Mouse (Mus musculus): ENCODE results near the gene Wfdc8. TPM values are rescaled to one million over a fixed set of nuclear protein-coding genes. Genes with fewer than 3 reads are reported as not detected.

Gene Wfdc8
- polyA plus RNA-seq, 1 experiment from 2014 or later = not detected

- WGBS = 84% methylated on average over 8 of the region's 8 CpGs
- peaks cover 24% of the 10 kb centered on the region for H3K27me3 ChIP-seq (ENCODE audit: insufficient read depth, poor library complexity, severe bottlenecking)
- H3K4me1 ChIP-seq (replicated peaks) = peaks cover 12% of the 10 kb centered on the region
- H3K27ac ChIP-seq = no peak overlapping the region
- DNase-seq (ENCODE audit: low spot score) = no peak
- H3K9me3 ChIP-seq = no peaks in the 10 kb centered on the region
- H3K36me3 ChIP-seq = no peaks in the 10 kb centered on the region
- no peak overlapping the region for H3K4me3 ChIP-seq
Measured at GRCm38 (mm10) chr2:164558426-164558825, 55.0 kb downstream of the Wfdc8 start.

DNA sequence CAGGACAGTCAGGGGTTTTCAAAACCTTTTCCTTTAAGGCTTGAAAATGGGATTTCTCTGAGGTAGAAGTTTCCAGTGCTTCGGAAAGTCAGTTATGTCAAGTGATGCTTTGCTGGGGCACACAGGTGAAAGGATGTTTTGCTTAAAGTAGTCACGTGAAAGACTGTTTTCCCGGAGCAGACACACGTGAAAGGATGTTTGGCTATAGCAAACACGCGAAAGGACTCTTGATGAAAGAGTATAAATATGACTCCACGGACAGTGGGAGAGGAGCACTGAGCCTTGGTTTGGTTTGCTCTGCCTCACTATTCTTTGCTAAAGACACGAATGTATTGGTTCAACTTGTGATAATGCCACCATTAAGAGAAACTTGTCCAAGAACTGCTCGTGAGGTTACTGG lies 61.9 kb downstream of the Wfdc8 start:
- no peaks in the 10 kb centered on the region for H3K9me3 ChIP-seq
- WGBS = 93% methylated on average over 9 of the region's 9 CpGs
- no peaks in the 10 kb centered on the region for H3K27me3 ChIP-seq (ENCODE audit: insufficient read depth, poor library complexity, severe bottlenecking)

DNA sequence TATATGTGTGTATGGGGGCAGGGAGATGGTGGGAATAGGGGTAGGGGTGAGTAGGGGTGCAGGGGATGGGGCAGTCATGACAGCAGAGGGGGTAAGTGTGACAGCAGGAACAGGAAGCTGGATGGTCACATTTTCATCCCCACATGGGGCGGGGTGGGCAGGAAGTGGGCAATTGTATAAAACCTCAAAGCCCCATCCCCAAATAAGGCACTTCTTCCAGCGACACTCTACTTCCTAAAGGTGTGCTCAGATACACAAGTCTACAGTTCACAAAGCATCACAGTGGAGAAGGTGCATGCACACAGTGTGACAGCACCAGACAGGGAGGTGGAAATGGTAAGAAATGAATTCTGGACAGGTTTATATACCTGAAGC lies 62.5 kb downstream of the Wfdc8 start:
- Histone ChIP-seq H3K27me3 (ENCODE audit: insufficient read depth, poor library complexity, severe bottlenecking) (no peaks in the 10 kb centered on the region), H3K9me3 (no peaks in the 10 kb centered on the region), H3K36me3 (no peaks in the 10 kb centered on the region), H3K4me3 (no peak overlapping the region), H3K27ac (no peak overlapping the region), H3K4me1 (replicated peaks) (peaks cover 15% of the 10 kb centered on the region)
- WGBS = 79% methylated on average over 2 of the region's 2 CpGs
- DNase-seq (ENCODE audit: low spot score) = no peak

More for the DNA sequence above, 61.9 kb downstream of the Wfdc8 start:
- Histone ChIP-seq H3K36me3 (no peaks in the 10 kb centered on the region), H3K4me1 (replicated peaks) (peaks cover 15% of the 10 kb centered on the region), H3K27ac (no peak overlapping the region), H3K4me3 (no peak overlapping the region)
- DNase-seq (ENCODE audit: low spot score) = no peak

DNA sequence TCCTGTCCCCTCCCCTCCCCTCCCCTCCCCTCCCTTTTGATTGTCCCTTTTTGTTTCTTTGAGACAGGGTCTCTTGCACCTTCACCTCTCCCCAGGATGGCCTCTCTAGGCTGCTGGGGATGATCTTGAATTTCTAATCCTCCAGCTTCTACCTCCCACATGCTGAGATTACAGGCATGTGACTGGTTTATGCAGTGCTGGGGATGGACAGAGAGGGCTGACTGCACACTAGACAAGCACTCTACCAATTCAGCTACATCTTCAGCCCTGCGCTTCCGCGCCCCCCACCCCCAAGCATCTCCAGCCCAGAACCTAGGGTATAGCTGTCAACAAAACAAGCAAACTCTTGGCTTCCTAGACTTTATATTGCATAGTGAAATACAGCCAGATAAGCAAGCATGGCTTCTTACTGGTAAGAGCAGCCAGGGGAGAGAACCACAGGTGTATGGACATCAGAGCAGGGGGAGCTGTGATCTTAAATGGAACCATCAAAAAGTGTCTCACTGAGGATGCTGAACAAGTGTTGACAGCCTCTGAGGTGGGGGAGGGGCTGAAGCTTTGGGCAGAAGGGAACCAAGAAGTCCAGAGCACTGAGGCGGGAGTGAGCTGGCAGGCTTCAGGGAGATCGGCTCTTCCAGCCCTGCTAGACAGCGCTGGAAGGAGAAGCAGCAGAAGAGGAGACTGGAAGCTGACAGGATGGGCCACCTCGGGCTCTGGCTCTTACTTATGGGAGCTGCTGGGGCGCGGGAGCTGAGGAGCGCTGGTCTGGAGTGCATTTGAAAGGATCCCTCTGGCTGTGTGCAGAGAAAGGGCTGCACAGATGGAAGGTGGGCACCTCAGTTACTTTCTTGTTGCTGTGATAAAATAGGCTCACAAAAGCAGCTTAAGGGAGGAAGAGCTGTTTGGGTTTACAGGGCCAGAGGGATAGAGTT lies 63.2 kb downstream of the Wfdc8 start:
- H3K4me1 ChIP-seq (replicated peaks) = peaks cover 15% of the 10 kb centered on the region
- H3K4me3 ChIP-seq = 0 out of 2 replicates have a peak overlapping the region, but pooled peaks have one; percentile 7
- no peaks in the 10 kb centered on the region for H3K36me3 ChIP-seq
- WGBS = 19% methylated on average over 10 of the region's 10 CpGs
- H3K9me3 ChIP-seq = no peaks in the 10 kb centered on the region
- H3K27me3 ChIP-seq (ENCODE audit: insufficient read depth, poor library complexity, severe bottlenecking) = no peaks in the 10 kb centered on the region
- DNase-seq (ENCODE audit: low spot score) = no peak
- H3K27ac ChIP-seq = no peak overlapping the region

DNA sequence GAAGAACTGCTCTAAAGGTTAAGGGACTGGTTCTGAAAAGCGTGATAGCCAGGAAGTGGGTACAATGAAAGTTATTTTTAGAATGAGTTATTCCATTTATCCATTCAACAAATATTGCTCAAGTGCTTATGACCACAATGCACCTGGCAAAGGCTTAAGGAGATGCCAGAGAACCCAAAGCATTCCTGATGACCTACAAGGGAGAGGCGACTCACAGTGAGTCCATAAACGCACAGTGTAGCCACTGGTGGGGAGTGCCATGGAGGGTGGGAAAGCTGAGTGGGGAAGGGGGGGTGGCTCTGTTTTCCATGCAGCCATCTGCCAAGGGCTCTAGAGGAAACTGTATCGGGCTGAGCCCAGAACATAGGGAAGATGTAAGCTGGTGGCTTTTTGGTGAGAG lies 64.1 kb downstream of the Wfdc8 start:
- no peak for DNase-seq (ENCODE audit: low spot score)
- 51% methylated on average over 4 of the region's 4 CpGs for WGBS
- H3K27ac ChIP-seq = no peak overlapping the region
- no peak overlapping the region for H3K4me3 ChIP-seq
- H3K9me3 ChIP-seq = no peaks in the 10 kb centered on the region
- no peaks in the 10 kb centered on the region for H3K36me3 ChIP-seq
- H3K27me3 ChIP-seq (ENCODE audit: insufficient read depth, poor library complexity, severe bottlenecking) = no peaks in the 10 kb centered on the region
- peaks cover 15% of the 10 kb centered on the region for H3K4me1 ChIP-seq (replicated peaks)

Other genes starting within 250 kb of the Wfdc8 start
- 0.31 TPM in 1 of 2 replicates, not detected in the other for gene Slpi, start 224.5 kb downstream of the Wfdc8 start, polyA plus RNA-seq (2016; fragmentation: Nextera tagmentation; extraction: Ambion mirVana)
- 0.02 TPM in 1 of 2 replicates, not detected in the other for gene Rbpjl, start 210.5 kb downstream of the Wfdc8 start, polyA plus RNA-seq (2016; fragmentation: Nextera tagmentation; extraction: Ambion mirVana)
- 0.35 and 0.72 TPM in 2 replicates for gene Matn4, start 208.5 kb downstream of the Wfdc8 start, polyA plus RNA-seq (2016; fragmentation: Nextera tagmentation; extraction: Ambion mirVana)
- 14.8 and 18.0 TPM in 2 replicates for gene Sdc4, start 169.7 kb downstream of the Wfdc8 start, polyA plus RNA-seq (2016; fragmentation: Nextera tagmentation; extraction: Ambion mirVana)
- gene Sys1, start 156.7 kb downstream of the Wfdc8 start, polyA plus RNA-seq (2016; fragmentation: Nextera tagmentation; extraction: Ambion mirVana) = 61.5 and 76.4 TPM in 2 replicates
- gene Gm20458, start 152.7 kb downstream of the Wfdc8 start, polyA plus RNA-seq (2016; fragmentation: Nextera tagmentation; extraction: Ambion mirVana) = 4.4 and 4.5 TPM in 2 replicates
- gene Trp53tg5, start 139.9 kb downstream of the Wfdc8 start, polyA plus RNA-seq (2016; fragmentation: Nextera tagmentation; extraction: Ambion mirVana) = not detected in 2 replicates
- gene Dbndd2, start 127.5 kb downstream of the Wfdc8 start, polyA plus RNA-seq (2016; fragmentation: Nextera tagmentation; extraction: Ambion mirVana) = 1.9 and 3.3 TPM in 2 replicates
- gene Pigt, start 116.1 kb downstream of the Wfdc8 start, polyA plus RNA-seq (2016; fragmentation: Nextera tagmentation; extraction: Ambion mirVana) = 39.7 and 48.8 TPM in 2 replicates
- 27.6 and 64.4 TPM in 2 replicates for gene Wfdc2, start 51.2 kb downstream of the Wfdc8 start, polyA plus RNA-seq (2016; fragmentation: Nextera tagmentation; extraction: Ambion mirVana)
- gene Spint3, start 40.2 kb downstream of the Wfdc8 start, polyA plus RNA-seq (2016; fragmentation: Nextera tagmentation; extraction: Ambion mirVana) = not detected in 2 replicates
- not detected in 2 replicates for gene Wfdc6a, start 28.2 kb downstream of the Wfdc8 start, polyA plus RNA-seq (2016; fragmentation: Nextera tagmentation; extraction: Ambion mirVana)
- not detected in 2 replicates for gene Eppin, start 20.0 kb downstream of the Wfdc8 start, polyA plus RNA-seq (2016; fragmentation: Nextera tagmentation; extraction: Ambion mirVana)
- gene Wfdc6b, start 104 bp downstream of the Wfdc8 start, polyA plus RNA-seq (2016; fragmentation: Nextera tagmentation; extraction: Ambion mirVana) = not detected in 2 replicates
- not detected in 2 replicates for gene Wfdc16, start 25.2 kb upstream of the Wfdc8 start, polyA plus RNA-seq (2016; fragmentation: Nextera tagmentation; extraction: Ambion mirVana)
- 0.51 TPM in 1 of 2 replicates, not detected in the other for gene Wfdc10, start 42.4 kb upstream of the Wfdc8 start, polyA plus RNA-seq (2016; fragmentation: Nextera tagmentation; extraction: Ambion mirVana)
- not detected in 2 replicates for gene Wfdc9, start 43.0 kb upstream of the Wfdc8 start, polyA plus RNA-seq (2016; fragmentation: Nextera tagmentation; extraction: Ambion mirVana)
- gene Wfdc11, start 60.5 kb upstream of the Wfdc8 start, polyA plus RNA-seq (2016; fragmentation: Nextera tagmentation; extraction: Ambion mirVana) = not detected in 2 replicates
- 0.15 TPM in 1 of 2 replicates, not detected in the other for gene Wfdc13, start 71.5 kb upstream of the Wfdc8 start, polyA plus RNA-seq (2016; fragmentation: Nextera tagmentation; extraction: Ambion mirVana)
- gene Spint4, start 84.9 kb upstream of the Wfdc8 start, polyA plus RNA-seq (2016; fragmentation: Nextera tagmentation; extraction: Ambion mirVana) = not detected in 2 replicates
- gene Spint5, start 101.7 kb upstream of the Wfdc8 start, polyA plus RNA-seq (2016; fragmentation: Nextera tagmentation; extraction: Ambion mirVana) = not detected in 2 replicates
- 0.85 and 1.4 TPM in 2 replicates for gene Wfdc3, start 132.3 kb upstream of the Wfdc8 start, polyA plus RNA-seq (2016; fragmentation: Nextera tagmentation; extraction: Ambion mirVana)
- 81.3 and 87.4 TPM in 2 replicates for gene Dnttip1, start 132.4 kb upstream of the Wfdc8 start, polyA plus RNA-seq (2016; fragmentation: Nextera tagmentation; extraction: Ambion mirVana)
- gene Ube2c, start 156.3 kb upstream of the Wfdc8 start, polyA plus RNA-seq (2016; fragmentation: Nextera tagmentation; extraction: Ambion mirVana) = 588 and 602 TPM in 2 replicates
- not detected in 2 replicates for gene Tnnc2, start 166.3 kb upstream of the Wfdc8 start, polyA plus RNA-seq (2016; fragmentation: Nextera tagmentation; extraction: Ambion mirVana)
- 10.8 and 13.7 TPM in 2 replicates for gene Snx21, start 172.2 kb upstream of the Wfdc8 start, polyA plus RNA-seq (2016; fragmentation: Nextera tagmentation; extraction: Ambion mirVana)
- gene Acot8, start 191.3 kb upstream of the Wfdc8 start, polyA plus RNA-seq (2016; fragmentation: Nextera tagmentation; extraction: Ambion mirVana) = 16.5 and 17.7 TPM in 2 replicates
- 9.3 and 12.4 TPM in 2 replicates for gene Zswim3, start 191.5 kb upstream of the Wfdc8 start, polyA plus RNA-seq (2016; fragmentation: Nextera tagmentation; extraction: Ambion mirVana)
- gene Zswim1, start 209.1 kb upstream of the Wfdc8 start, polyA plus RNA-seq (2016; fragmentation: Nextera tagmentation; extraction: Ambion mirVana) = 25.1 and 27.5 TPM in 2 replicates
- gene Spata25, start 214.9 kb upstream of the Wfdc8 start, polyA plus RNA-seq (2016; fragmentation: Nextera tagmentation; extraction: Ambion mirVana) = not detected in 2 replicates
- 98.2 and 104 TPM in 2 replicates for gene Ctsa, start 219.2 kb upstream of the Wfdc8 start, polyA plus RNA-seq (2016; fragmentation: Nextera tagmentation; extraction: Ambion mirVana)
- 4.3 and 5.1 TPM in 2 replicates for gene Neurl2, start 219.8 kb upstream of the Wfdc8 start, polyA plus RNA-seq (2016; fragmentation: Nextera tagmentation; extraction: Ambion mirVana)
- gene Pltp, start 244.1 kb upstream of the Wfdc8 start, polyA plus RNA-seq (2016; fragmentation: Nextera tagmentation; extraction: Ambion mirVana) = 47.2 and 78.1 TPM in 2 replicates

Measured in hindbrain, embryonic 10.5 days (tissue).